Mouse (Mus musculus) lung, embryonic 14.5 days (tissue): ENCODE results near the gene Bcl2. TPM values are rescaled to one million over a fixed set of nuclear protein-coding genes. Genes with fewer than 3 reads are reported as not detected.
A peak's percentile ranks its signal among the peaks of the same experiment; 100 is the strongest.

Experiments used
- ATAC-seq: fragments of 200-750 bp; cut with Nextera tagmentation; 2 replicates; pipeline ENCODE4 v1.8.0; 2017; ENCODE audit warnings: mild to moderate bottlenecking, moderate TSS enrichment, moderate library complexity; ENCODE audit not compliant: insufficient read depth
- DNase-seq: peaks from one replicate; pipeline ENCODE4 v3.0.0-alpha.2; 2015
- H3K27ac ChIP-seq: fragments of 300-500 bp; sonication (generic); 2 replicates; pipeline ENCODE4 v1.5.1; 2014; ENCODE audit warnings: low read depth, mild to moderate bottlenecking, moderate library complexity
- H3K27me3 ChIP-seq: fragments of 300-500 bp; sonication (generic); 2 replicates; pipeline ENCODE4 v1.6.1; 2014; ENCODE audit warnings: low read length, control low read depth; ENCODE audit not compliant: insufficient read depth
- H3K36me3 ChIP-seq: fragments of 300-500 bp; sonication (generic); 2 replicates; pipeline ENCODE4 v1.6.1; 2014; ENCODE audit warnings: control low read depth; ENCODE audit not compliant: insufficient read depth
- H3K4me1 ChIP-seq: fragments of 300-500 bp; sonication (generic); 2 replicates; pipeline ENCODE4 v1.6.1; 2014; ENCODE audit warnings: antibody characterized with exemption, control low read depth; ENCODE audit not compliant: insufficient read depth
- H3K4me2 ChIP-seq: fragments of 300-500 bp; sonication (generic); 2 replicates; pipeline ENCODE4 v1.6.1; 2014; ENCODE audit warnings: mild to moderate bottlenecking
- H3K4me3 ChIP-seq: fragments of 300-500 bp; sonication (generic); 2 replicates; pipeline ENCODE4 v1.5.1; 2014; ENCODE audit warnings: low read depth, low read length
- H3K9ac ChIP-seq: fragments of 300-500 bp; sonication (generic); 2 replicates; pipeline ENCODE4 v1.6.1; 2014
- H3K9me3 ChIP-seq: fragments of 300-500 bp; sonication (generic); 2 replicates; pipeline ENCODE4 v1.6.1; 2016; ENCODE audit warnings: low read depth, low read length, control low read depth
- CTCF ChIP-seq: IDR thresholded peaks from 2 replicates; pipeline ENCODE4 v1.5.1; 2016; ENCODE audit warnings: antibody characterized with exemption, low read depth
- WGBS: fragments of 180-500 bp; shearing (Covaris S2); extraction: QIAGEN DNeasy Blood & Tissue Kit; methylation state at CpG from one replicate; pipeline ENCODE4 v1.1.7; 2014; 5-methylcytosine and 5-hydroxymethylcytosine counted together
- polyA plus RNA-seq: library from polyadenylated mRNA; unstranded; fragments of >200 nt; fragmentation: Nextera tagmentation; extraction: Ambion mirVana; gene quantifications from 2 replicates; pipeline ENCODE4 v1.2.1, GENCODE M21; 2014

Gene Bcl2
- polyA plus RNA-seq, 1 experiment from 2014 or later: 16.5 TPM

GRCm38 (mm10) chr1:106584824-106585223, 129.2 kb downstream of the Bcl2 start:
- no peak for ATAC-seq
- Histone ChIP-seq H3K36me3 (no peaks in the 10 kb centered on the region), H3K27ac (no peak overlapping the region), H3K9me3 (no peaks in the 10 kb centered on the region), H3K27me3 (no peaks in the 10 kb centered on the region), H3K4me2 (no peak overlapping the region), H3K4me3 (no peak overlapping the region), H3K9ac (no peak overlapping the region), H3K4me1 (peaks cover 11% of the 10 kb centered on the region; the same call in 1 of the 2 replicates)
- WGBS: 87% methylated on average over 2 of the region's 2 CpGs
- TF ChIP-seq CTCF: no peak
- DNase-seq: no peak

GRCm38 (mm10) chr1:106584273-106584672, 129.8 kb downstream of the Bcl2 start:
- Histone ChIP-seq H3K4me2 (no peak overlapping the region), H3K27ac (no peak overlapping the region), H3K9ac (no peak overlapping the region), H3K4me1 (peaks cover 11% of the 10 kb centered on the region; the same call in 1 of the 2 replicates), H3K9me3 (no peaks in the 10 kb centered on the region), H3K36me3 (no peaks in the 10 kb centered on the region), H3K27me3 (no peaks in the 10 kb centered on the region), H3K4me3 (no peak overlapping the region)
- 88% methylated on average over 4 of the region's 4 CpGs for WGBS
- DNase-seq (no peak), ATAC-seq (no peak)
- TF ChIP-seq CTCF: no peak

GRCm38 (mm10) chr1:106583245-106584241, 130.5 kb downstream of the Bcl2 start:
- H3K4me1 ChIP-seq: peaks cover 11% of the 10 kb centered on the region; the same call in 1 of the 2 replicates
- no peaks in the 10 kb centered on the region for H3K36me3 ChIP-seq
- no peak overlapping the region for H3K27ac ChIP-seq
- H3K4me2 ChIP-seq: no peak overlapping the region
- no peak overlapping the region for H3K9ac ChIP-seq
- no peaks in the 10 kb centered on the region for H3K9me3 ChIP-seq
- no peak for ATAC-seq
- peak; percentile 43 for DNase-seq
- WGBS: 56% methylated on average over 14 of the region's 14 CpGs
- TF ChIP-seq CTCF: no peak
- no peaks in the 10 kb centered on the region for H3K27me3 ChIP-seq
- no peak overlapping the region for H3K4me3 ChIP-seq

- no peak for DNase-seq
- WGBS: 80% methylated on average over 3 of the region's 3 CpGs
- Histone ChIP-seq H3K4me1 (peaks cover 11% of the 10 kb centered on the region; the same call in 1 of the 2 replicates), H3K9me3 (no peaks in the 10 kb centered on the region), H3K4me2 (no peak overlapping the region), H3K27ac (no peak overlapping the region), H3K36me3 (no peaks in the 10 kb centered on the region), H3K4me3 (no peak overlapping the region), H3K27me3 (no peaks in the 10 kb centered on the region), H3K9ac (no peak overlapping the region)
- ATAC-seq: no peak
- no peak for TF ChIP-seq CTCF
Observed at GRCm38 (mm10) chr1:106582810-106583209, 131.3 kb downstream of the Bcl2 start.

GRCm38 (mm10) chr1:106581812-106582211, 132.3 kb downstream of the Bcl2 start:
- TF ChIP-seq CTCF: no peak
- no peak overlapping the region for H3K27ac ChIP-seq
- WGBS: 47% methylated on average over 2 of the region's 2 CpGs
- H3K9ac ChIP-seq: no peak overlapping the region
- DNase-seq (no peak), ATAC-seq (peak; percentile 61; the same call in 1 of the 2 replicates)
- H3K4me2 ChIP-seq: no peak overlapping the region
- no peaks in the 10 kb centered on the region for H3K27me3 ChIP-seq
- no peaks in the 10 kb centered on the region for H3K9me3 ChIP-seq
- H3K36me3 ChIP-seq: no peaks in the 10 kb centered on the region
- peaks cover 11% of the 10 kb centered on the region; the same call in 1 of the 2 replicates for H3K4me1 ChIP-seq
- no peak overlapping the region for H3K4me3 ChIP-seq

GRCm38 (mm10) chr1:106579768-106580167, 134.3 kb downstream of the Bcl2 start:
- H3K4me1 ChIP-seq: peaks cover 11% of the 10 kb centered on the region; the same call in 1 of the 2 replicates
- H3K9me3 ChIP-seq: no peaks in the 10 kb centered on the region
- WGBS: 77% methylated on average over 1 of the region's 1 CpGs
- DNase-seq (no peak), ATAC-seq (no peak)
- H3K36me3 ChIP-seq: no peaks in the 10 kb centered on the region
- no peak overlapping the region for H3K4me2 ChIP-seq
- H3K27me3 ChIP-seq: no peaks in the 10 kb centered on the region
- no peak overlapping the region for H3K4me3 ChIP-seq
- no peak for TF ChIP-seq CTCF
- H3K9ac ChIP-seq: no peak overlapping the region
- no peak overlapping the region for H3K27ac ChIP-seq

- ATAC-seq (no peak), DNase-seq (no peak)
- no peaks in the 10 kb centered on the region for H3K27me3 ChIP-seq
- no peak overlapping the region for H3K4me2 ChIP-seq
- H3K4me3 ChIP-seq: no peak overlapping the region
- no peak overlapping the region for H3K9ac ChIP-seq
- no peaks in the 10 kb centered on the region for H3K36me3 ChIP-seq
- H3K4me1 ChIP-seq: peaks cover 18% of the 10 kb centered on the region
- TF ChIP-seq CTCF: no peak
- H3K9me3 ChIP-seq: no peaks in the 10 kb centered on the region
- no peak overlapping the region for H3K27ac ChIP-seq
- WGBS: 82% methylated on average over 2 of the region's 2 CpGs
Observed at GRCm38 (mm10) chr1:106572506-106572905, 141.6 kb downstream of the Bcl2 start.
